Mouse (Mus musculus) 3134 (cell line): ENCODE data around the gene Ncor2.
A peak's percentile ranks its signal among the peaks of the same experiment; 100 is the strongest.

Source experiments
- DNase-seq: peaks from one replicate; pipeline ENCODE4 v3.0.0-alpha.2; 2011; ENCODE audit warnings: low spot score; ENCODE audit not compliant: insufficient read length; ENCODE audit errors: extremely low read depth

Gene Ncor2

GRCm38 (mm10) chr5:125193478-125194439 is 14.7 kb upstream of the Ncor2 start:
- no peak for DNase-seq

DNA sequence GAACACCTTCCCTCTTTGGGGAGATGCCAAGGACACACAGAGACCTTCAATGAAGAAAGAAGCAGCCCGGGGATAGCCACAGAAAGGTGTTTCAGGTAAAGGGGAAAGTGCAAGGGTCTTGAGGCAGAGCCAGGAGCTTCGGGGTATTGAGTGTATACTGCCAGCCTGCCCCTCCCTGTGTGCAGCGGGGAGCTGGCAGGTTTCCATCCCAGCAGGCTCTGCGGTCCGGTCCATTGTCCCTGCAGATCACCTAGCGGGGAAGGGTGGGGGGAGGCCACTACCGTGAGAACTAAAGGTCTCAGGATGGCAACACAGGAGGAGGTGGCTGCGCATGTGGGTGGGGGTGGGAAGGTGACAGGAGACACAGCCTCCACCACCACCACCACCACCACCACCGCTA is 12.6 kb upstream of the Ncor2 start:
- no peak for DNase-seq

DNA sequence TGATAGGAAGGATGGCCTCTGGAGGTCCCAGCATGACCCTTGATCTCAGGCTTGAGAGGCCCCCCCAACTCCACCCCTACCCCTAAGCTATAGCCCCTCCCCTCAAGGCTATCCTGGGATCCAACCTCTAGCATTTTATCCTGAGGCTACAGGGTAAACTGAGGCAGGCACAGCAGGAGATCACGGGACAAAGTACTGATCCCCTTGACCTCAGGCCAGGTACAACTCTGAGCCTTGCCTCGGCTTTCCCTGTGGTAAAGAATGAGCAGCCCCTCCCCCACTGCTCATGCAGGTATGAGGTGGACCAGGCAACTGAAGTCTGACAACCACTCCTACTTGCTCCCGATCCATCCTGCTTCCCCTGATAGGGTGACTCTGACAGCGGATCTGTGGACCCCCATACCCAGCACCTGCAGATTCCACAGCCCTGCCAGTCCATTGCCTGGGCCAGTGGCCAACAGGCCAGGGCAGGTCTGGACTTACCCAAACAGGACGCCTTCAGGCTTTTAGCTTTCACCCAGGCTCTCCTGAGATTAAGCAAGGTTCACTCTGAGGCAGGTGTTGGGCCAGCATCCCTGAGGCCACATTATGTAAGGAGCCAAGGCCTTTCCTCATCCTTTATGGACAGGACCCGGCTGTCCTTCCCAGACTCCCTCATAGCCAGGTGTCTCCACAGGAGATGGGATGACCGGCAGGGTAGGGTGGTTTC is 11.2 kb upstream of the Ncor2 start:
- DNase-seq, result no peak

- peak; percentile 87 for DNase-seq
Observed at GRCm38 (mm10) chr5:125189625-125190024, 10.6 kb upstream of the Ncor2 start.

DNA sequence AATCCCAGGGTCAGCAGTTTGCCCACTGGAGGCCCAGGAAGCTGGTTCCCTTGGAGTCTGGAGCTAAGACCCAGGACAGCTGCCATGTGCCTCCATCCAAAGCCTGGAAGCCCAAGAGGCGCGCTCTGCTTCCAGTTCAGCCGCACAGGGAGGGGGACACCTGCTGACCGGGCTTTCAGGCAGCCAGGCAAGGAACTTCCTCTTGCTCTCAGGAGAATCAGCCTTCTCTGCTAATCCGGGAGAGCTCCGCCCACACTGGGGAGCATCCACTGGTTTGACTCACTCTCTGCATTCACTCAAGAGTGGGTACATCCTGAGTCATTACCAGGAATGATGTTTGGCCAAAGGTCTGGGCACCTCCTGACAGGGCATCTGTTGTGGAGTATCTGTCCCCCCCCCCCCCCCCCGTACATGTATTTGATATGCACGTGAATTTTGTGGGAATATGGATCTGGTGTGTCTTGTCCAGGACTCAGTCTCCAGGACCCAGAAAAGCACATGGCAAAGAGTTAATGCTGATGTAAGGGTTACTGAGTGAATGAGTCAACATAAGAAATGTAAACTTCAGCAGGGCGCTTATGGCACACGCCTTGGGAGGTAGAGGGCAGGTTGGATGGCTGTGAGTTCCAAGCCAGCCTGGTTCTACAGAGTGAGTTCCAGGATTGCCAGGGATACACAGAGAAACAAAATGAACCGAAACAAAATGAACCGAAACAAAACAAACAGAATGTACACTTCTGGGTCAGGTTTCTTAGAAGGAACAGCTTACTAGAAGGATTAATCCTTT is 10.0 kb upstream of the Ncor2 start:
- DNase-seq, result peak; percentile 84

DNA sequence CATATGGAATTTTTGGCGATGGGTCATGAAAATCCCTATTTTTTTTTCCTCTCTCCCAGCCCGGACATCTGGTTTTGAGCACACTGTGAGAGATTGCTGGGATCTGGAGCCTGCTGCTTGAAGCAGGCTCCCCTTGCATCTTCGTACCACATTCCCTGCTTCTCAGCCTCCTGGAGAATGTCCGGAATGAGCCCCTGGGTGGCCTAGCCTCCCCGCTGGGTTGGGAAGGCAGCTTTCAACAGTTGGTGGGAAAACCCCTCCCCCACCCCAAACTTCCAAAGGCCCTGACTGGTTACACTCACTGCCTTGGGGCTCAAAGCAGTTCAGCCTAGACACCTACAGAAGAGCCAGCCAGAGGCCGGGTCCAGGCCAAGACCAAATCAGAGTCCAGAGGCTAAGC is 5.8 kb upstream of the Ncor2 start:
- DNase-seq, result peak; percentile 51

- peak; percentile 98 for DNase-seq
Observed at GRCm38 (mm10) chr5:125183321-125184003, 4.4 kb upstream of the Ncor2 start.

GRCm38 (mm10) chr5:125180630-125181263 is 1.7 kb upstream of the Ncor2 start:
- no peak for DNase-seq

DNA sequence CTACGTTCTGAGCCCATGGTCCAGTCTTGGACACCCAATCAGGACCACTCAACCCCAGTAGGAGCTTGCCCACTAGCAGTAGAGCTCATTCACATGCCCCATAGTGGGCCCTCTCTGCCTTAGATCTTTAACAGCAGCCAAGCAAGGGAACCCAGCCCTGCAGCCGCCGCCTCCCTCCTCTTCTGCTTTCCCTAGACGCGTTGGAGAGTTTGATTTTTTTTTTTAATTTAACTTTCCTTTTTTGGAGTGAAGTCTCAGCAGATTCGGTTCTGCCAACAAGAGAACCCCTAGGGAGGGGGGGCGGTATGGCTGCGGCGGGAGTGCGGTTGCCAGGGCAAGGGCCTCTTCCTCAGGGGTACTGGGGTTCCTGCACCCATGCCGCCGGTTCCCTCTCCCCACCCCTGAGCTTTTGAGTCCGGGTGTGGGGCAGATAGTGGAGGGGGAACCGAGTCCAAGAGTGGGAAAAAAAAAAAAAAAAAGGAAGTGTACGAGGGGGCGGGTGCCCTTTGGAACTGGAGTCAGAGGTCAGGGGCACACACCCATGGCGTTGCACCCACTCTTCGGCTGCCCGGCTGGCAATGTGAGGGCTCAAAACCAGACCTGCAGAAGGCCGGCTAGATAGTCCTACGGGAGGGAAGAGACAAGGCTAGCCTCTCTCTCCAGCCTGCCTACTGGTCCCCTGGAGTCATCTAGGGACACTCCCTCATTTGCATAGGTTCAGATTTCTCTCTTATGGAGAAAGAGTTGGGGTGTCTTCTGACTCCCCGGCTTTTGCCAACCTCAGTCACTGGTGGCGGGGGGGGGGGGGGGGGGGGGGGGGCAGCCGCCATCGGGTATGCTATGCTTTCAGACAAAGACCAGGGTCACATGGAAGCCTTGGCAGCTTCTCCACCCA is 963 bp upstream of the Ncor2 start:
- no peak for DNase-seq

DNA sequence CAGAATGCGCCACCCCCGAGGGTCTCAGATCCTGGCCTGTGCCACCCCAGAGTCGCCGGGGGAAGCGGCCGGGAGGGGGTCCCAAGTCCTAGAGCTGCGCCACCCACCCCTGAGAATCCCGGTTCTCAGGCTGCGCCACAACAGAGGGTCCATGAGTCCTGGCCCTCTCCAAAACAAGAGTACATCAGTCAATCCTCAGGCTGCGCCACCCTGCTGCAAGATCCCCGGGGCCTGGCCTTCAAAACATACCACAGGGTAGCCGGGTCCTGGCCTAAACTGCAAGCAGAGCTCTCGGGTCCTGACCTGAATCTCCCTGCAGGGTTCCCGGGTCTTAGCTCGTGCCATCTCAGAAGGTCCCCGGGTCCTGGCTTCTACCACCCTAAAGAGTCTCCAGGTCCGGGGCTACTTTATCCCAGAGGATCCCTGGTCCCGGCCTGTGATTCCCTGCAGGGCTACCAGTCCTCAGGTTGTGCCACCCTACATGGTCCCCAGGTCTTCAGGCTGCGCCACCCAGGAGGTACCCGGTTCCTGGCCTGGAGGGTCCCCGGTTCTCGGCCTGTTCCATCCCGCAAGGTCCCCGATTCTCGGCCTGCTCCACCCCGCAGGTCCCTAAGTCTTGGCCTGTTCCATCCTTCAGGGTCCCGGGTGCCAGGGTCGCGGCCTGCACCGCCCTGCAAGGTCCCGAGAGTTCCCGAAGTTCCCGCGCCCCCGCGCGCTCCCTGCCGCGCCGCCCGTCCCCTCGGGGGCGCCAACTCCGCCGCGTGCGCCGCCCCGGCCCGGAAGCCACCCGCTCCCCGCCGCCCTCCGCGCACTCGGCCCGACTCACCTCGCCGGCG is 630 bp downstream of the Ncor2 start:
- DNase-seq, result peak; percentile 83

- DNase-seq, result peak; percentile 85
Observed at GRCm38 (mm10) chr5:125177481-125178134, 1.4 kb downstream of the Ncor2 start.

DNA sequence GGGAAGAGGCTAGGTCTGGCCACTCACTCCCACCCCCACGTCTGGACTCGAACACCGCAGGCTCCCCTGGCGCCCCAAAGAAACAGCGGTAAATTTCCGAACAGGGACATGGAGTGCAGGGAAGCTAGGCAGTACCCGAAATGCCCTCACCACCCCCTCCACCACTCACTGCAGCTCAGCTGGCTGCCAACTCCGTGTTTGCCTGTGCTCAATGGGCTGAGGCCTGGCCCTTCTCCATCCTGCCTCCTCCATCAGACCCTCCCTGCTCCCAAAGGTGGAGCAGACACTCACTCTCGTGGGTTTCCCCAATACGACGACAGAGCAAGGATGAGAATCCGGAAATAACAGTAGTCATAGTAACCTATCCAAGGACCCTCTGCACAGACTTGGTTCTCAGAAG is 2.2 kb downstream of the Ncor2 start:
- DNase-seq, result no peak

GRCm38 (mm10) chr5:125176370-125176766 is 2.7 kb downstream of the Ncor2 start:
- DNase-seq, result no peak

DNA sequence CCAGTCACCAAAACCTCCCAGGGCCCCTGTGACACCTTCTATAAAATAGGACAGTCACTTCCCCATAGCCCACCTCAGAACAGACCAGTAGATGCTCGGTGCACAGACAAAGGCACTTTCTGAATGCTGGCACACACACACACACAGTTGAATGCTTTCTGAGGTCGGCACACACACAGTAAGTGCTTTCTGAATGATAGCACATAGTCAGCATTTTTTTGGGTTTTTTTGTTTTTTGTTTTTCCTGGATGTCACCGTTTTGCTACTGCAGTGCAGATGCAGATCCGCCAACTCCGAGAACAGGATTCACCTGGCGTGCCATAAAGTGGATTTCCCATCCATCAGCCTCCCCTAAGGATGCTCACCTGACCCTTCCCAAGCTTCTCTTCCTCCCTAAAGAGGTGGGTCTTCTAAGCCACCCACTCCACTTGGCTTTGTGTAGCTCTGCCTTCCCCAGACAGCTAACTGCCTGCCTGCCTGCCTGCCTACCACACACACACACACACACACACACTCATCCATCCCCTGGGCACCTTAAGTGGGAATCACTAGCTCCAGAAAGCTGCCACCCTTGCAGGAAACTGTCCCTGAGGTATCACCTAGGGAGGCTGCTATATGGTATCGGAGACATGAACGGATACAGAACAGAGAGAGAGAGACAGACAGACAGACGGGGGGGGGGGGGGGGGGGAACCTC is 3.2 kb downstream of the Ncor2 start:
- no peak for DNase-seq

- DNase-seq, result peak; percentile 57
Observed at GRCm38 (mm10) chr5:125174726-125175672, 4.0 kb downstream of the Ncor2 start.

DNA sequence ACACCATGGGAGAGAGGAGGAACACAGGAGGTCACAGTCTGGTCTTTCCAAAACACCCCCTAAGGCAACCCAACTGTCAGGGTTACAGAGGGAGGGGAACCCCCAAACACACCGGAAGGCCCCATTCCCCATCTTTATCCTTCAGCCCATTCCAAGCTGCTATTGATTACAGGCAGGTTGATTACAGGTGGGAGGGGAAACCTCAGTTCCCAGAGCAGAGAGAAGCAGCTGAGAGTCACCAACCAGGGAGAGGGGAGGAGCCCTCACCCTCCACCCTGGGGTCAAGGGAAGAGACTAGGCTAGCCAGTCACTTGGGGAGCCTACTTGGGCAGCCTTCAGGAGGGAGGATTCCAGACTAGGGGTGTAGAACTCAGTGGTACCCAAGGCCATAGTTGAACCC is 5.2 kb downstream of the Ncor2 start:
- no peak for DNase-seq
